Mouse (Mus musculus): Measurements from ENCODE around the gene H2-Ke6.

GRCm38 (mm10) chr17:33991788-33992664 lies 35.8 kb downstream of the H2-Ke6 start:
- peak; percentile 59; the same call in 1 of the 2 replicates for TF ChIP-seq CTCF (IDR thresholded peaks at IDR 0.05; ENCODE audit: extremely low read depth, insufficient read depth, insufficient read length, insufficient replicate concordance)
- no peak for TF ChIP-seq POLR2A (IDR thresholded peaks at IDR 0.05; ENCODE audit: low read depth, low read length)

Measured in spleen, adult 2 months (tissue).